Mouse (Mus musculus): Measurements from ENCODE around the gene Arap1. TPM values are rescaled to one million over a fixed set of nuclear protein-coding genes. Genes with fewer than 3 reads are reported as not detected.

Arap1 gene
- polyA plus RNA-seq, 1 experiment, result 227 TPM

DNA sequence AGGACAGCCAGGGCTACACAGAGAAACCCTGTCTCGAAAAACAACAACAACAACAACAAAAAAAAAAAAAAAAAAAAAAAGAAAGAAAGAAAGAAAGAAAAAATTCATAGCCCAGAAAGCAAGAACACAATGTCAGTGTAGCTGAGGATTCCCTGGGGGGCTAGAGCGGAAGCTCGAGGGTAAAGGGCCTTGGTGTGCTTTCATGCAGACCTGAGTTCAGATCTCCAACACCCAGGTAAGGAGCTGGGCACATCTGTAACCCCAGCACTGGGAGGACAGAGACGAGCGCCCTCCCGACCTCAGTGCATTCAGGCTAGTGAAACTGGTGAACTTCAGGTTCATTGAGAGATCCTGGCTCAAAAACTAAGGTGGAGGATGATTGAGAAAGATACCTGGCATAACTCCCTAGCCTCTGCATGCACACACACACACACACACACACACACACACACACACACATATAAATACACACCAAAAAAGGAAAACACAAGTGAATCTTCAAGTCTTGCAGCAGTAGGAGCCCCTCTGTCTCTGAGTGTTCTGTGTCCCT lies 7.8 kb downstream of the Arap1 start:
- Histone ChIP-seq H3K27ac (ENCODE audit: insufficient read depth, low read length) (peak overlapping the region; percentile 57), H3K27me3 (ENCODE audit: control insufficient read depth, insufficient read depth, low read length) (no peaks in the 10 kb centered on the region), H3K4me1 (ENCODE audit: control insufficient read depth, insufficient read depth, insufficient read length) (peaks cover 27% of the 10 kb centered on the region), H3K4me3 (ENCODE audit: extremely low read depth, insufficient read depth, insufficient read length) (no peak overlapping the region), H3K36me3 (ENCODE audit: control insufficient read depth, insufficient read depth, low read length) (peaks cover 3% of the 10 kb centered on the region; the same call in 1 of the 2 replicates)
- WGBS, result 42% methylated on average over 6 of the region's 6 CpGs
- TF ChIP-seq CTCF (IDR thresholded peaks at IDR 0.05; ENCODE audit: extremely low read depth, insufficient read depth, insufficient read length, insufficient replicate concordance) (no peak), POLR2A (IDR thresholded peaks at IDR 0.05; ENCODE audit: low read depth, low read length) (no peak)
- DNase-seq (ENCODE audit: low read depth in 1 of 2, low spot score in 2 of 2), result peak in 1 of 2 experiments; percentile 52

DNA sequence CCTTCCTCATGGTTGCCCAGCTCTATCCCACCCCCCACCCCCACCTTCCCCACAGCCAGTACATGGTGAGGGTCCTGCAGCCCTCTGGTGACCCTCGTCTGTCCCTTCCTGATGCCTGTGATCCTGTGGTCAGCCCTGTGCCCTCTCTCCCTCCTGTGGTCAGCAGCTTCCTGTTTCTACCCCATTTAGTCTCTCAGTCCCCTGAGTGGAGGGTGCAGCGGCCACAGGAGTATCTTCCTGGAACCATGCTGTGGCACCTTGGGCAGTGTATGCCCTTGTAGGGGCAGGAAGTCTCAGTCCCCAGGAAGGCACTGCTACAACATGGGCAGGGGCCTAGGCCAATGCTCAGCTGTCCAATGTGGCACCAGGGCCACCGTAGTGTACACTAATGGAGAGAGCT lies 9.0 kb downstream of the Arap1 start:
- TF ChIP-seq POLR2A (IDR thresholded peaks at IDR 0.05; ENCODE audit: low read depth, low read length) (no peak), CTCF (IDR thresholded peaks at IDR 0.05; ENCODE audit: extremely low read depth, insufficient read depth, insufficient read length, insufficient replicate concordance) (no peak)
- H3K4me1 ChIP-seq (ENCODE audit: control insufficient read depth, insufficient read depth, insufficient read length), result peaks cover 37% of the 10 kb centered on the region
- H3K36me3 ChIP-seq (ENCODE audit: control insufficient read depth, insufficient read depth, low read length), result peaks cover 2% of the 10 kb centered on the region; the same call in 1 of the 2 replicates
- DNase-seq (ENCODE audit: low read depth in 1 of 2, low spot score in 2 of 2), result no peak
- WGBS, result 16% methylated on average over 3 of the region's 3 CpGs
- H3K4me3 ChIP-seq (ENCODE audit: extremely low read depth, insufficient read depth, insufficient read length), result no peak overlapping the region
- no peaks in the 10 kb centered on the region for H3K27me3 ChIP-seq (ENCODE audit: control insufficient read depth, insufficient read depth, low read length)
- H3K27ac ChIP-seq (ENCODE audit: insufficient read depth, low read length), result peak overlapping the region; percentile 85

DNA sequence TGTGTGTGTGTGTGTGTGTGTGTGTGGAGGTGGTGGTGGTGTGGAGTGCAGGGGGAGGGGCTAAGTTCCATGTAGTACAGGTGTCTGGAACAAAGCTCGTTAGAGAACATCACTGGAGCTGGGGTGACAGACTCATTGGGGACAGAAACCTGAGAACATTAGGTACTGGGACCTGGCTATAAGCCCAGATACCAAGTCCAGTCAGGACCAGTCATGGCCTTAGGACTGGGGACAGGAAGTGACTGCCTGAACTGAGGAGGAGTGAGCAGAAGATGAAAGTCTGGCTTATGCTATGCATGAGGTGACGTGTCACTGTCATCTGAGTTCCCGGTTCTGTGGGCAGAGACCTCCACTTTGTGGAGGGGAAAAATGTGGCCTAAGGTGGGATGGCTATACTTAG lies 12.5 kb downstream of the Arap1 start:
- 33% methylated on average over 3 of the region's 3 CpGs for WGBS
- no peaks in the 10 kb centered on the region for H3K36me3 ChIP-seq (ENCODE audit: control insufficient read depth, insufficient read depth, low read length)
- peak overlapping the region; percentile 74 for H3K27ac ChIP-seq (ENCODE audit: insufficient read depth, low read length)
- H3K4me3 ChIP-seq (ENCODE audit: extremely low read depth, insufficient read depth, insufficient read length), result no peak overlapping the region
- peaks cover 54% of the 10 kb centered on the region; the same call in 1 of the 2 replicates for H3K4me1 ChIP-seq (ENCODE audit: control insufficient read depth, insufficient read depth, insufficient read length)
- no peak for TF ChIP-seq CTCF (IDR thresholded peaks at IDR 0.05; ENCODE audit: extremely low read depth, insufficient read depth, insufficient read length, insufficient replicate concordance)
- no peak for TF ChIP-seq POLR2A (IDR thresholded peaks at IDR 0.05; ENCODE audit: low read depth, low read length)
- H3K27me3 ChIP-seq (ENCODE audit: control insufficient read depth, insufficient read depth, low read length), result no peaks in the 10 kb centered on the region
- DNase-seq (ENCODE audit: low read depth in 1 of 2, low spot score in 2 of 2), result no peak

DNA sequence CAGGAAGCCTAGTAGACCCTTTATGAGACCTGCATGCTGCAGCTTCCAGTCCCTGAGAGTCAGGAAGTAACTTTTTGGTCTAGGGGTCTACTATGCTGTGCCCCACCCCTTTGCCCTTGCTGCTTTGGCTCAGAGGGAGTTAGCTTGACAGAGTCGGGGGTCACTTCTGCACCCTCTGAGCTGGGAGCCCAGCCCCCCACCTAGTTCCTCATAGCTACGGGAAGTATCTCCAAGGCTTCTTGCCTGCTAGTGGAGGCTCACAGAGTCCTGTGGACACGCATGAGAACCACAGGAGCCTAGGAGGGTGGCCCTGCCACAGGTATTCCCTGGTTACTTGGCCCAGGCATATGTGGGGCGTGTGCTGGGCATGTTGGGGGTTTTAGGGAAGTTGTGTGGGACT lies 13.2 kb downstream of the Arap1 start:
- H3K27me3 ChIP-seq (ENCODE audit: control insufficient read depth, insufficient read depth, low read length), result no peaks in the 10 kb centered on the region
- DNase-seq (ENCODE audit: low read depth in 1 of 2, low spot score in 2 of 2), result peak in 1 of 2 experiments; percentile 57
- peak overlapping the region; percentile 74 for H3K27ac ChIP-seq (ENCODE audit: insufficient read depth, low read length)
- peaks cover 54% of the 10 kb centered on the region; the same call in 1 of the 2 replicates for H3K4me1 ChIP-seq (ENCODE audit: control insufficient read depth, insufficient read depth, insufficient read length)
- TF ChIP-seq POLR2A (IDR thresholded peaks at IDR 0.05; ENCODE audit: low read depth, low read length) (no peak), CTCF (IDR thresholded peaks at IDR 0.05; ENCODE audit: extremely low read depth, insufficient read depth, insufficient read length, insufficient replicate concordance) (no peak)
- H3K36me3 ChIP-seq (ENCODE audit: control insufficient read depth, insufficient read depth, low read length), result no peaks in the 10 kb centered on the region
- WGBS, result 29% methylated on average over 4 of the region's 4 CpGs
- no peak overlapping the region for H3K4me3 ChIP-seq (ENCODE audit: extremely low read depth, insufficient read depth, insufficient read length)

- no peaks in the 10 kb centered on the region for H3K36me3 ChIP-seq (ENCODE audit: control insufficient read depth, insufficient read depth, low read length)
- TF ChIP-seq POLR2A (IDR thresholded peaks at IDR 0.05; ENCODE audit: low read depth, low read length) (no peak), CTCF (IDR thresholded peaks at IDR 0.05; ENCODE audit: extremely low read depth, insufficient read depth, insufficient read length, insufficient replicate concordance) (no peak)
- H3K27ac ChIP-seq (ENCODE audit: insufficient read depth, low read length), result peak overlapping the region; percentile 74
- H3K27me3 ChIP-seq (ENCODE audit: control insufficient read depth, insufficient read depth, low read length), result no peaks in the 10 kb centered on the region
- peak overlapping the region; percentile 38; the same call in 1 of the 2 replicates for H3K4me3 ChIP-seq (ENCODE audit: extremely low read depth, insufficient read depth, insufficient read length)
- peaks cover 58% of the 10 kb centered on the region; the same call in 1 of the 2 replicates for H3K4me1 ChIP-seq (ENCODE audit: control insufficient read depth, insufficient read depth, insufficient read length)
- WGBS, result 37% methylated on average over 4 of the region's 4 CpGs
- no peak for DNase-seq (ENCODE audit: low read depth in 1 of 2, low spot score in 2 of 2)
These were observed 13.9 kb downstream of the Arap1 start for GRCm38 (mm10) chr7:101361767-101362166.

- H3K4me3 ChIP-seq (ENCODE audit: extremely low read depth, insufficient read depth, insufficient read length), result peak overlapping the region; percentile 38; the same call in 1 of the 2 replicates
- 15% methylated on average over 5 of the region's 5 CpGs for WGBS
- TF ChIP-seq POLR2A (IDR thresholded peaks at IDR 0.05; ENCODE audit: low read depth, low read length) (no peak), CTCF (IDR thresholded peaks at IDR 0.05; ENCODE audit: extremely low read depth, insufficient read depth, insufficient read length, insufficient replicate concordance) (no peak)
- H3K4me1 ChIP-seq (ENCODE audit: control insufficient read depth, insufficient read depth, insufficient read length), result peaks cover 52% of the 10 kb centered on the region; the same call in 1 of the 2 replicates
- peak overlapping the region; percentile 80 for H3K27ac ChIP-seq (ENCODE audit: insufficient read depth, low read length)
- H3K27me3 ChIP-seq (ENCODE audit: control insufficient read depth, insufficient read depth, low read length), result no peaks in the 10 kb centered on the region
- DNase-seq (ENCODE audit: low read depth in 1 of 2, low spot score in 2 of 2), result peak in 1 of 2 experiments; percentile 60
- no peaks in the 10 kb centered on the region for H3K36me3 ChIP-seq (ENCODE audit: control insufficient read depth, insufficient read depth, low read length)
These were observed 14.9 kb downstream of the Arap1 start for GRCm38 (mm10) chr7:101362791-101363191.

DNA sequence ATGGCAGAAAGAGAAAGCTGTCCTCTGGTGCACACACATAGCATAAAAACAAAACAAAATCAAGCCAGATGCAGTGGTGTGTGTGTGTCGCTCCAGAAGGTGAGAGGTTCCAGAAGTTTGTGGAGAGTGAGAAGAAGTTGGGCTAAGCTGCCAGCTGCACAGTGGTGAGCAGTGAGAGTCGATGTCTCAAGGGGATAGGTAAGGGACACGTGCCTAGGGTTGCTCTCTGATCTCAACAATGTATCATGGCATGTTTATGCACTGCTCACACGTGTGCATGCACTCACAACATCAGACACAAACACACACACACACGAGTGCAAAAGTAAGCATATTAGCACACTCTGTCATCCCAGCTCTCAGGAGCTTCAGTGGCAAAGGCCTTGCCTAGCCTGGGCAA lies 16.0 kb downstream of the Arap1 start:
- peaks cover 52% of the 10 kb centered on the region; the same call in 1 of the 2 replicates for H3K4me1 ChIP-seq (ENCODE audit: control insufficient read depth, insufficient read depth, insufficient read length)
- H3K36me3 ChIP-seq (ENCODE audit: control insufficient read depth, insufficient read depth, low read length), result no peaks in the 10 kb centered on the region
- 30% methylated on average over 5 of the region's 5 CpGs for WGBS
- peak overlapping the region; percentile 80 for H3K27ac ChIP-seq (ENCODE audit: insufficient read depth, low read length)
- no peak for DNase-seq (ENCODE audit: low read depth in 1 of 2, low spot score in 2 of 2)
- no peaks in the 10 kb centered on the region for H3K27me3 ChIP-seq (ENCODE audit: control insufficient read depth, insufficient read depth, low read length)
- TF ChIP-seq POLR2A (IDR thresholded peaks at IDR 0.05; ENCODE audit: low read depth, low read length) (no peak), CTCF (IDR thresholded peaks at IDR 0.05; ENCODE audit: extremely low read depth, insufficient read depth, insufficient read length, insufficient replicate concordance) (no peak)
- H3K4me3 ChIP-seq (ENCODE audit: extremely low read depth, insufficient read depth, insufficient read length), result no peak overlapping the region
